Mouse (Mus musculus) kidney, postnatal 0 days (tissue): ENCODE measurements around the gene Slc4a10. TPM values are rescaled to one million over a fixed set of nuclear protein-coding genes. Genes with fewer than 3 reads are reported as not detected.

ENCODE experiments used
- ATAC-seq: fragments of 200-750 bp; cut with Nextera tagmentation; replicated peaks from 2 replicates; pipeline ENCODE4 v1.8.0; 2017; ENCODE audit warnings: low read depth, moderate number of reproducible peaks, moderate TSS enrichment, moderate library complexity; ENCODE audit not compliant: low FRiP score
- DNase-seq: peaks from one replicate; pipeline ENCODE4 v3.0.0-alpha.2; 2016; ENCODE audit warnings: low spot score
- H3K27ac ChIP-seq: fragments of 300-500 bp; sonication (generic); 2 replicates; pipeline ENCODE4 v1.5.1; 2014; ENCODE audit warnings: mild to moderate bottlenecking
- H3K27me3 ChIP-seq: fragments of 300-500 bp; sonication (generic); 2 replicates; pipeline ENCODE4 v1.6.1; 2014; ENCODE audit warnings: low read length, mixed read lengths; ENCODE audit not compliant: insufficient read depth
- H3K36me3 ChIP-seq: fragments of 300-500 bp; sonication (generic); 2 replicates; pipeline ENCODE4 v1.6.1; 2014; ENCODE audit warnings: low read length, mixed read lengths; ENCODE audit not compliant: insufficient read depth
- H3K4me1 ChIP-seq: fragments of 300-500 bp; sonication (generic); replicated peaks from 2 replicates; pipeline ENCODE4 v1.6.1; 2014; ENCODE audit warnings: antibody characterized with exemption, low read length, mixed read lengths; ENCODE audit not compliant: insufficient read depth
- H3K4me2 ChIP-seq: fragments of 300-500 bp; sonication (generic); 2 replicates; pipeline ENCODE4 v1.6.1; 2014; ENCODE audit warnings: mild to moderate bottlenecking, low read length, moderate library complexity, mixed read lengths
- H3K4me3 ChIP-seq: fragments of 300-500 bp; sonication (generic); replicated peaks from 2 replicates; pipeline ENCODE4 v1.5.1; 2014; ENCODE audit warnings: low read depth, low read length
- H3K9ac ChIP-seq: fragments of 300-500 bp; sonication (generic); 2 replicates; pipeline ENCODE4 v1.6.1; 2014; ENCODE audit warnings: low read depth, low read length
- H3K9me3 ChIP-seq: fragments of 300-500 bp; sonication (generic); replicated peaks from 2 replicates; pipeline ENCODE4 v1.6.1; 2016; ENCODE audit warnings: low read length, inconsistent platforms, mixed read lengths
- CTCF ChIP-seq: IDR thresholded peaks from 2 replicates; pipeline ENCODE4 v1.5.1; 2016; ENCODE audit warnings: antibody characterized with exemption, low read depth, mild to moderate bottlenecking, moderate library complexity
- WGBS: fragments of 180-500 bp; shearing (Covaris S2); extraction: QIAGEN DNeasy Blood & Tissue Kit; methylation state at CpG from one replicate; pipeline ENCODE4 v1.1.7; 2014; 5-methylcytosine and 5-hydroxymethylcytosine counted together
- polyA plus RNA-seq: library from polyadenylated mRNA; unstranded; fragments of >200 nt; fragmentation: Nextera tagmentation; extraction: Ambion mirVana; gene quantifications from 2 replicates; pipeline ENCODE4 v1.2.1, GENCODE M21; 2015

Gene Slc4a10
- polyA plus RNA-seq, 1 experiment from 2014 or later = 0.38 TPM

DNA sequence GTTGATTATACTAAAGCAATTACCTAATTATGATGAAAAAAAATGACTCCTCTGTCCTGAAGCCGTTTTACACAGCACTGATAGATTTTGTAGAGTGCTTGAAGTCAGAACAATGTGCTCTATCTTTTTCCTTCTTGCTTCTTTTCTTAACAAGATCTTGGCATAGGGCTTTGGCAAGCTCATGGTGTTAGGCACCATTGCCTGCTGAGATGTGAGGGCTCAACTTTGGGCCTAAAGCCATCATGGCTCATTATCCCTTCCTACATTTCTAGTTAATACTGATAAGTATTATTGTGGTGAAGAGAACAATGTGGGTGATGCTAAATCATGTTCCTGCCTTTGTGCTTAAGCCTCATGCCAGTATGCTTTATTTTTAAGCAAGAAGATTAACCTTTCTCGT is 185.0 kb downstream of the Slc4a10 start:
- Histone ChIP-seq H3K4me3 (no peak overlapping the region), H3K4me2 (no peak overlapping the region), H3K27ac (no peak overlapping the region), H3K9me3 (no peaks in the 10 kb centered on the region), H3K36me3 (no peaks in the 10 kb centered on the region), H3K9ac (no peak overlapping the region), H3K4me1 (no peaks in the 10 kb centered on the region), H3K27me3 (no peaks in the 10 kb centered on the region)
- no peak for TF ChIP-seq CTCF
- ATAC-seq (no peak), DNase-seq (no peak)
- 83% methylated on average over 2 of the region's 2 CpGs for WGBS

DNA sequence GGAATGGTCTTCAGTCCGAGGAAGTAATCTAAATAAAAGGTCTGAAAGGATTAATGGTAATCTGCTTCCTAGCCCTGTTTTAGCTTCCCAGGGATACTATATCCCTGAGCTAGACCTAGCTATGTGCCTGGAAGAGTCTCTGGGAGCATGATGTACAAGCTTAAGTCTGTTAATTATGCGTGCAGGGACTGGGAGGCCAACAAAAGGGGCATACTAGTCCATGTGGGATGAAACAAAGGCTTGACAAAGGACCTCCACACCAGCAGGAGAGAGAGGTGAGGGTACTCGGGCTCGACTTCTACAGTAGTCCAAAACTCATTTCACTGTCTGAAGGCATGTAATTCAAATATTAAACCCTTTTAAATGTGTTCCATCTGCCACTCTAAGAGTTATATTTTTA is 197.9 kb downstream of the Slc4a10 start:
- WGBS = 52% methylated on average over 4 of the region's 4 CpGs
- Histone ChIP-seq H3K27ac (no peak overlapping the region), H3K9me3 (no peaks in the 10 kb centered on the region), H3K4me2 (no peak overlapping the region), H3K27me3 (no peaks in the 10 kb centered on the region), H3K36me3 (no peaks in the 10 kb centered on the region), H3K4me1 (no peaks in the 10 kb centered on the region), H3K9ac (no peak overlapping the region), H3K4me3 (no peak overlapping the region)
- TF ChIP-seq CTCF = no peak
- no peak for ATAC-seq
- no peak for DNase-seq

DNA sequence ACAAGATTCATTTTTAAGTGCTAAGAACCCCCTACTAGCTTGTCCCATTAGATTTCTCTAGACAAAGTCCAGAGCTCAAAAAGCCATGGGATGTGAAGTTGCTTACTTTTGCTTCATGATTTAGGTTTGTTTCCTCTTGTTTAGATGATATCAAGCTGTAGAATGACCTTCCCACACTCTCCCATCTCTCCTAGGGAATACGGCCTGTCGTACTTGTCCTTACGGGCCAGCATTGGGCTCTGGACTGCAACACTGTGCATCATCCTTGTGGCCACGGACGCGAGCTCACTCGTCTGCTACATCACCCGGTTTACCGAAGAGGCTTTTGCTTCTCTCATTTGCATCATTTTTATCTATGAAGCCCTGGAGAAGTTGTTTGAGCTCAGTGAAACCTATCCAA is 222.2 kb downstream of the Slc4a10 start:
- Histone ChIP-seq H3K4me2 (no peak overlapping the region), H3K27me3 (no peaks in the 10 kb centered on the region), H3K36me3 (no peaks in the 10 kb centered on the region), H3K4me3 (no peak overlapping the region), H3K9ac (no peak overlapping the region), H3K4me1 (no peaks in the 10 kb centered on the region), H3K9me3 (no peaks in the 10 kb centered on the region), H3K27ac (no peak overlapping the region)
- WGBS = 96% methylated on average over 9 of the region's 9 CpGs
- no peak for DNase-seq
- no peak for ATAC-seq
- TF ChIP-seq CTCF = no peak

DNA sequence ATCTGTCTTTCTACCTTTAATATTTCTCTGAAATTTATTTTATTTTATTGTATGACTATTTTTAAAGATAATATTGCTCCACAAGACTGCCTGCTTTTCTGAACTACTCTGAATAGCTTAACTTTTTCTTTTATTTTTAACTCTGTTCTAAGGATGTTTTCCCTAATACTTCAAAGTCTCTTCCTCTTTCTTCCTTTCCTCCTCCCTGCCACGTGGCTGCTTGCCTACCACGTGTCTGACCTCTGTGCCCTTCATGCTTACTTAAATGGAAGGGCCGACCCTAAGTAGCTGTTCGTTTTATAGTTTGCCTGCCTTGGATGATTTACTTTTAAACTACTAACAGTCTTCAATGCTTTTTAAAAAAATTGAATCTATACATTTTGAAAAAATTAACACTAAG is 225.6 kb downstream of the Slc4a10 start:
- Histone ChIP-seq H3K4me1 (no peaks in the 10 kb centered on the region), H3K4me2 (no peak overlapping the region), H3K9ac (no peak overlapping the region), H3K36me3 (no peaks in the 10 kb centered on the region), H3K27me3 (no peaks in the 10 kb centered on the region), H3K9me3 (no peaks in the 10 kb centered on the region), H3K4me3 (no peak overlapping the region), H3K27ac (no peak overlapping the region)
- no peak for DNase-seq
- WGBS = 21% methylated on average over 4 of the region's 4 CpGs
- ATAC-seq = no peak
- no peak for TF ChIP-seq CTCF

DNA sequence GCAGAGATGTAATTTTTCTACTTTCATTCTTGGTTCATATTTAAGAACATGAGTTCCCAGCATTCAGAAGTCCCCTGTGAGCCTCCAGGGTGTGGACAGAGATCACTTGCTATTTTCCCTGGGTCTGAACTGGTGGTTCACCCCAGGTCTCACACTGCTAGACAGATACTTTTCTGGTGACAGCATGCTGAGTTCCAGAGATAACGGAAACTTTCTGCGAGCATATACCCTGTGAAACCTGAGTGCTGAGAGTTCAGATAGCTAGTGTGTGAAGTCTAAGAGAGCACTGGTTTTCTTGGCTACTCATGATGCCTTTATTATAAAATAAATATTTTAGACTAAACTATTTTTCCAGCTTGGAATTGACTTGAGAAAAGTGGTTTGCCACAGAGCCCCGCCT is 232.5 kb downstream of the Slc4a10 start:
- Histone ChIP-seq H3K9me3 (no peaks in the 10 kb centered on the region), H3K36me3 (no peaks in the 10 kb centered on the region), H3K27ac (no peak overlapping the region), H3K9ac (no peak overlapping the region), H3K4me2 (no peak overlapping the region), H3K4me1 (no peaks in the 10 kb centered on the region), H3K4me3 (no peak overlapping the region), H3K27me3 (no peaks in the 10 kb centered on the region)
- WGBS = 82% methylated on average over 3 of the region's 3 CpGs
- no peak for TF ChIP-seq CTCF
- no peak for ATAC-seq
- no peak for DNase-seq

DNA sequence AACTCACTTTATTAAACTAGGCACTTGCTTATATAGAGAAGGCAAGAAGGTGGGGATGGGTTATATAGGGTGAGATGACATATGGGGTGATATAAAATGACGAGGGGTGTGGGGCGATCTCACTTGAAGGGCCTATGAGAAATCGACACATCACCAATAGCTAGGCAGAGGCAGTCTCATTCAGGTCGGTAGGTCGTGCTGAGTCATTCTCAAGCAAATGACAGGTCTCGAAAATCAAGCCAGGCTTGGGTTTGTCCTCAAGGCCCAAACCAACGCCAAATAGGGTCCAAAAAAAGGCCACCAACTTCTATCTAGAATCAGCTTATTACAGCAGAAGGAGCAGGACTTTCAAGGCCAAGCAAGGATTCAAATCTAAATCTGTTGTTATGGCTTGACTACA is 233.5 kb downstream of the Slc4a10 start:
- H3K9me3 ChIP-seq = no peaks in the 10 kb centered on the region
- no peak overlapping the region for H3K9ac ChIP-seq
- no peaks in the 10 kb centered on the region for H3K36me3 ChIP-seq
- H3K4me2 ChIP-seq = no peak overlapping the region
- no peaks in the 10 kb centered on the region for H3K27me3 ChIP-seq
- DNase-seq (no peak), ATAC-seq (no peak)
- H3K4me1 ChIP-seq = no peaks in the 10 kb centered on the region
- no peak overlapping the region for H3K27ac ChIP-seq
- no peak for TF ChIP-seq CTCF
- H3K4me3 ChIP-seq = no peak overlapping the region
- 89% methylated on average over 7 of the region's 7 CpGs for WGBS

DNA sequence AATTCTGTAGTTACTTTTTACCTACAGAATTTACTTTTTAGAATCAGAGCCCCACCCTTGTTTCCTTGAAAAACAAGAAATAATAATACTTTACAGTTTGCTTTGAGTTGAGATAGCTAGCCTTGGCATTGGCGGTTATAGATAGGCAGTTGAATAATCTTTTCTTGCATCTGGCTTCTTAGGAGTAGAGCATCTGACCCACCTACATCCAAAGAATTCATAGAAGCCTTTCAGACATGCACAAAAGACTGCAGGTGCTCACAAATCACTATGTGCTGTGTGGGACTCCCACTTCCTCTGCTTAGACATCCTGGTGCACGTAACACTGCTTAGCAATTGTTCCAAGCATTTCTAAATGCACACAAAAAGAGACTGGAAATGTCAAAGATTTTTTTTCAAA is 238.8 kb downstream of the Slc4a10 start:
- Histone ChIP-seq H3K4me3 (no peak overlapping the region), H3K9ac (no peak overlapping the region), H3K4me1 (no peaks in the 10 kb centered on the region), H3K27me3 (no peaks in the 10 kb centered on the region), H3K27ac (no peak overlapping the region), H3K36me3 (no peaks in the 10 kb centered on the region), H3K9me3 (no peaks in the 10 kb centered on the region), H3K4me2 (no peak overlapping the region)
- DNase-seq (no peak), ATAC-seq (no peak)
- no peak for TF ChIP-seq CTCF
- 75% methylated on average over 2 of the region's 2 CpGs for WGBS
